Comparison of ENCODE assay signal across 8 mouse cellular contexts in the genomic region with DNA sequence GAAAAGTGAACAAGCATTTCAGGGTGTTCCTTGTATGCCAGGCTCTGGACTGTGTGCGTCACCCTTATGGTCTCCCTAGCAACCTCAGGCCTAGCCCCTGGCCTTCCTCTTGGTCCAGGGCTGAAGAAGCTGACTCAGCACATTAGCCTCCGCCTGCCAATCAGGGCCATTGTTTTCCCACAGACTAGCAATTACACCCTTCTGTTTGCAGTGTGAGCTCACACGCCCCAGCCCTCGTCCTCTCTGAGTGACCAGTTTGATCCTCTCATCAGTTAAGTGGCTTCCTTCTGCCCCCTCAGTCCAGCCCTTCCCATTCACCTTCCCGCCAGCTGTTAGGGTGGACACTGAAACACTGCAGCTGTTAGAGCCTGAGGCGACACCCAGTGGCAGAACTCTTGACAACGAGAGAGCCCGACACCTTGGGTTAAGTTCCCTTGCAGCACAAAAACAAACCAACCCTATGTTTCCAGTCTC. TPM values are rescaled to one million over a fixed set of nuclear protein-coding genes. Genes with fewer than 3 reads are reported as not detected.
DNase-seq lines count a peak whose midpoint lies in the region; ATAC-seq and TF ChIP-seq lines count a peak whose summit lies in the region.

No protein-coding gene starts in this region.

- H3K36me3 ChIP-seq in forebrain, embryonic 16.5 days (ENCODE audit: control insufficient read depth, insufficient read depth), result no peaks in the 10 kb centered on the region
- H3K36me3 ChIP-seq in intestine, embryonic 14.5 days (ENCODE audit: control insufficient read depth, insufficient read depth, low read length), result no peaks in the 10 kb centered on the region
- H3K36me3 ChIP-seq in lung, embryonic 14.5 days (ENCODE audit: insufficient read depth), result no peaks in the 10 kb centered on the region

- H3K4me3 ChIP-seq in forebrain, embryonic 16.5 days (replicated peaks; ENCODE audit: low read length), result no peak overlapping the region
- no peak overlapping the region for H3K4me3 ChIP-seq in intestine, embryonic 14.5 days (ENCODE audit: low read depth, low read length)
- no peak overlapping the region for H3K4me3 ChIP-seq in lung, embryonic 14.5 days (ENCODE audit: low read depth, low read length)

- peak; percentile 33; the same call in 1 of the 2 replicates for ATAC-seq in forebrain, embryonic 16.5 days
- ATAC-seq in intestine, embryonic 14.5 days (replicated peaks; ENCODE audit: low FRiP score, low TSS enrichment, low read depth), result peak; percentile 61
- peak; percentile 89 for ATAC-seq in lung, embryonic 14.5 days (ENCODE audit: insufficient read depth)
- ATAC-seq in activated CD4-positive, CD25-positive, alpha-beta regulatory T cell, adult 4 months, result no peak

- intact Hi-C loops in gastrocnemius, postnatal 14 days (cut with DNase I; ENCODE audit: low total_unique reads), result no loop called here

- H3K9ac ChIP-seq in forebrain, embryonic 16.5 days (replicated peaks; ENCODE audit: low read depth, low read length), result no peak overlapping the region
- H3K9ac ChIP-seq in intestine, embryonic 14.5 days (ENCODE audit: low read length), result no peak overlapping the region
- no peak overlapping the region for H3K9ac ChIP-seq in lung, embryonic 14.5 days

- no peaks in the 10 kb centered on the region for H3K9me3 ChIP-seq in forebrain, embryonic 16.5 days (ENCODE audit: control insufficient read depth, low read length)
- H3K9me3 ChIP-seq in intestine, embryonic 14.5 days (ENCODE audit: control insufficient read depth, low read length), result no peaks in the 10 kb centered on the region
- no peaks in the 10 kb centered on the region for H3K9me3 ChIP-seq in lung, embryonic 14.5 days (ENCODE audit: low read depth, low read length)

- TF ChIP-seq CTCF in lung, embryonic 14.5 days (IDR thresholded peaks at IDR 0.05; ENCODE audit: low read depth), result peak; percentile 73

- H3K27ac ChIP-seq in forebrain, embryonic 16.5 days (ENCODE audit: low read length), result no peak overlapping the region
- no peak overlapping the region for H3K27ac ChIP-seq in intestine, embryonic 14.5 days (ENCODE audit: low read depth)
- no peak overlapping the region for H3K27ac ChIP-seq in lung, embryonic 14.5 days (ENCODE audit: low read depth)

- H3K27me3 ChIP-seq in forebrain, embryonic 16.5 days (replicated peaks; ENCODE audit: control insufficient read depth, insufficient read depth, low read length), result no peaks in the 10 kb centered on the region
- H3K27me3 ChIP-seq in intestine, embryonic 14.5 days (replicated peaks; ENCODE audit: control insufficient read depth, insufficient read depth, low read length), result no peaks in the 10 kb centered on the region
- no peaks in the 10 kb centered on the region for H3K27me3 ChIP-seq in lung, embryonic 14.5 days (ENCODE audit: insufficient read depth, low read length)

- H3K4me1 ChIP-seq in forebrain, embryonic 16.5 days (replicated peaks; ENCODE audit: control insufficient read depth, insufficient read depth, low read length), result no peaks in the 10 kb centered on the region
- peaks cover 4% of the 10 kb centered on the region; the same call in 1 of the 2 replicates for H3K4me1 ChIP-seq in intestine, embryonic 14.5 days (replicated peaks; ENCODE audit: control insufficient read depth, insufficient read depth, low read length)
- H3K4me1 ChIP-seq in lung, embryonic 14.5 days (ENCODE audit: insufficient read depth), result peaks cover 4% of the 10 kb centered on the region; the same call in 1 of the 2 replicates

- no peak overlapping the region for H3K4me2 ChIP-seq in forebrain, embryonic 16.5 days (ENCODE audit: low read length)
- 0 out of 2 replicates have a peak overlapping the region, but pooled peaks have one; percentile 11 for H3K4me2 ChIP-seq in intestine, embryonic 14.5 days (ENCODE audit: low read length)
- H3K4me2 ChIP-seq in lung, embryonic 14.5 days, result peak overlapping the region; percentile 31; the same call in 1 of the 2 replicates

- DNase-seq in gastrocnemius, postnatal 14 days, result peak; percentile 45
- DNase-seq in gastrocnemius, adult 18-20 months (ENCODE audit: low spot score), result no peak
- peak; percentile 77 for DNase-seq in intestine, embryonic 14.5 days (ENCODE audit: low spot score)
- DNase-seq in lung, embryonic 14.5 days, result peak; percentile 90
- DNase-seq in retina, postnatal 1 day, result peak; percentile 80
- no peak for DNase-seq in natural killer cell, adult 2 months (ENCODE audit: low spot score in 2 of 2)

- WGBS in forebrain, embryonic 16.5 days, result 3% methylated on average over 8 of the region's 8 CpGs
- WGBS in intestine, embryonic 14.5 days, result 12% methylated on average over 8 of the region's 8 CpGs
- WGBS in lung, embryonic 14.5 days, result 2% methylated on average over 8 of the region's 8 CpGs

RNA-seq across cellular contexts. Expression of a gene that starts 7.5 kb away (rescaled TPM):
- under 1 TPM; 0.31 to 0.49 TPM for total RNA-seq in gastrocnemius, postnatal 14 days (2021)
- total RNA-seq in gastrocnemius, adult 18-20 months (2021), result under 1 TPM; 0.39 to 0.64 TPM
- polyA plus RNA-seq in forebrain, embryonic 16.5 days (2015; fragmentation: Nextera tagmentation; extraction: Ambion mirVana), result 0.19 and 0.22 TPM in 2 replicates
- 3.4 and 4.4 TPM in 2 replicates for polyA plus RNA-seq in intestine, embryonic 14.5 days (2014; fragmentation: Nextera tagmentation; extraction: Ambion mirVana)
- polyA plus RNA-seq in lung, embryonic 14.5 days (2014; fragmentation: Nextera tagmentation; extraction: Ambion mirVana), result 2.4 TPM in 2 replicates
- polyA plus RNA-seq in activated CD4-positive, CD25-positive, alpha-beta regulatory T cell, adult 4 months (2017; shearing (Covaris generic)), result under 1 TPM in 1 of 2 experiments, not detected in 1; 0.15 TPM

RNA-seq across cellular contexts. Expression of a gene that starts 8.3 kb away (rescaled TPM):
- not detected for total RNA-seq in gastrocnemius, postnatal 14 days (2021)
- not detected for total RNA-seq in gastrocnemius, adult 18-20 months (2021)
- 0.55 and 0.86 TPM in 2 replicates for polyA plus RNA-seq in forebrain, embryonic 16.5 days (2015; fragmentation: Nextera tagmentation; extraction: Ambion mirVana)
- 0.22 and 0.24 TPM in 2 replicates for polyA plus RNA-seq in intestine, embryonic 14.5 days (2014; fragmentation: Nextera tagmentation; extraction: Ambion mirVana)
- 0.13 TPM in 1 of 2 replicates, not detected in the other for polyA plus RNA-seq in lung, embryonic 14.5 days (2014; fragmentation: Nextera tagmentation; extraction: Ambion mirVana)
- not detected for polyA plus RNA-seq in activated CD4-positive, CD25-positive, alpha-beta regulatory T cell, adult 4 months (2017; shearing (Covaris generic))

RNA-seq across cellular contexts. Expression of a gene that starts 28.5 kb away (rescaled TPM):
- total RNA-seq in gastrocnemius, postnatal 14 days (2021), result under 1 TPM; 0.27 to 0.66 TPM
- total RNA-seq in gastrocnemius, adult 18-20 months (2021), result not detected
- polyA plus RNA-seq in forebrain, embryonic 16.5 days (2015; fragmentation: Nextera tagmentation; extraction: Ambion mirVana), result 0.67 TPM in 1 of 2 replicates, not detected in the other
- 2.5 and 3.1 TPM in 2 replicates for polyA plus RNA-seq in intestine, embryonic 14.5 days (2014; fragmentation: Nextera tagmentation; extraction: Ambion mirVana)
- polyA plus RNA-seq in lung, embryonic 14.5 days (2014; fragmentation: Nextera tagmentation; extraction: Ambion mirVana), result 1.6 and 1.7 TPM in 2 replicates
- not detected for polyA plus RNA-seq in activated CD4-positive, CD25-positive, alpha-beta regulatory T cell, adult 4 months (2017; shearing (Covaris generic))

RNA-seq across cellular contexts. Expression of a gene that starts 43.7 kb away (rescaled TPM):
- under 1 TPM; 0.22 to 0.41 TPM for total RNA-seq in gastrocnemius, postnatal 14 days (2021)
- total RNA-seq in gastrocnemius, adult 18-20 months (2021), result under 1 TPM; 0.36 to 0.41 TPM
- polyA plus RNA-seq in forebrain, embryonic 16.5 days (2015; fragmentation: Nextera tagmentation; extraction: Ambion mirVana), result 0.29 and 0.37 TPM in 2 replicates
- 0.32 and 0.37 TPM in 2 replicates for polyA plus RNA-seq in intestine, embryonic 14.5 days (2014; fragmentation: Nextera tagmentation; extraction: Ambion mirVana)
- 0.41 and 0.49 TPM in 2 replicates for polyA plus RNA-seq in lung, embryonic 14.5 days (2014; fragmentation: Nextera tagmentation; extraction: Ambion mirVana)
- polyA plus RNA-seq in activated CD4-positive, CD25-positive, alpha-beta regulatory T cell, adult 4 months (2017; shearing (Covaris generic)), result 1 to 10 TPM; 1.1 TPM

Comparison
In these comparisons a context has a peak if more than half of its experiments do, and no peak if none do; other contexts are left out.
1. DNase-seq: peak in gastrocnemius, postnatal 14 days (single experiment), intestine, embryonic 14.5 days (single experiment), lung, embryonic 14.5 days (single experiment) and retina, postnatal 1 day (single experiment); none in gastrocnemius, adult 18-20 months (single experiment) and natural killer cell, adult 2 months (0 of 2).